8 mouse cellular contexts compared by ENCODE assay signal in genomic region chr8:92364776-92365240, GRCm38 (mm10). TPM values are rescaled to one million over a fixed set of nuclear protein-coding genes. Genes with fewer than 3 reads are reported as not detected.
A peak's percentile ranks its signal among the peaks of the same experiment; 100 is the strongest.
DNase-seq lines count a peak whose midpoint lies in the region; ATAC-seq and TF ChIP-seq lines count a peak whose summit lies in the region.
"Had no signal": no experiment of that assay in that cellular context is flagged by ENCODE, and none has a peak within 500 bp of the region (broad histone marks: within the 10 kb centered on the region; RNA-seq: fewer than 3 reads in every experiment).

No protein-coding gene starts in this region.

- peak overlapping the region; percentile 63 for H3K9ac ChIP-seq in neural tube, embryonic 11.5 days (ENCODE audit: low read length)
- peak overlapping the region; percentile 34 for H3K9ac ChIP-seq in heart, embryonic 14.5 days (ENCODE audit: low read length)
- no peak overlapping the region for H3K9ac ChIP-seq in stomach, embryonic 15.5 days

- peak overlapping the region; percentile 60 for H3K4me2 ChIP-seq in neural tube, embryonic 11.5 days (ENCODE audit: low read depth)
- H3K4me2 ChIP-seq in heart, embryonic 14.5 days (ENCODE audit: low read length) = peak overlapping the region; percentile 59
- H3K4me2 ChIP-seq in stomach, embryonic 15.5 days = peak overlapping the region; percentile 29; the same call in 1 of the 2 replicates

- no peak for ATAC-seq in neural tube, embryonic 11.5 days (ENCODE audit: insufficient read depth, low FRiP score, low TSS enrichment)
- ATAC-seq in heart, embryonic 14.5 days (ENCODE audit: insufficient number of reproducible peaks, insufficient read depth, low FRiP score, low read depth) = no peak
- ATAC-seq in stomach, embryonic 15.5 days (ENCODE audit: insufficient read depth, low FRiP score, low read depth) = no peak

- peaks cover 46% of the 10 kb centered on the region for H3K27me3 ChIP-seq in neural tube, embryonic 11.5 days (ENCODE audit: control insufficient read depth, insufficient read depth, low read length)
- H3K27me3 ChIP-seq in heart, embryonic 14.5 days (ENCODE audit: control insufficient read depth, insufficient read depth, low read length) = peaks cover 69% of the 10 kb centered on the region
- H3K27me3 ChIP-seq in stomach, embryonic 15.5 days (replicated peaks) = peaks cover 80% of the 10 kb centered on the region

- TF ChIP-seq CTCF in lung, adult 2 months (IDR thresholded peaks at IDR 0.05; ENCODE audit: insufficient read depth, low read length) = no peak
- TF ChIP-seq CTCF in left cerebral cortex, adult 2 months (IDR thresholded peaks at IDR 0.05) = no peak

- H3K9me3 ChIP-seq in neural tube, embryonic 11.5 days (ENCODE audit: control insufficient read depth, low read length) = no peaks in the 10 kb centered on the region
- no peaks in the 10 kb centered on the region for H3K9me3 ChIP-seq in heart, embryonic 14.5 days (ENCODE audit: control insufficient read depth, low read length)
- no peaks in the 10 kb centered on the region for H3K9me3 ChIP-seq in stomach, embryonic 15.5 days

- H3K27ac ChIP-seq in neural tube, embryonic 11.5 days (ENCODE audit: low read depth, low read length) = no peak overlapping the region
- H3K27ac ChIP-seq in heart, embryonic 14.5 days (replicated peaks in 1 of 2; ENCODE audit: control insufficient read depth in 1 of 2, insufficient read depth in 1 of 2, low read depth in 2 of 2, low read length in 2 of 2) = no peak overlapping the region
- H3K27ac ChIP-seq in stomach, embryonic 15.5 days = no peak overlapping the region
- H3K27ac ChIP-seq in left cerebral cortex, adult 2 months = no peak overlapping the region

- WGBS in neural tube, embryonic 11.5 days = 9% methylated on average over 20 of the region's 20 CpGs
- 29% methylated on average over 20 of the region's 20 CpGs for WGBS in heart, embryonic 14.5 days
- 21% methylated on average over 20 of the region's 20 CpGs for whole genome bisulfite sequencing in lung, adult 2 months
- WGBS in stomach, embryonic 15.5 days = 15% methylated on average over 20 of the region's 20 CpGs

- peak; percentile 44 for DNase-seq in neural tube, embryonic 11.5 days (ENCODE audit: low spot score)
- DNase-seq in neural tube, embryonic 10.5 days (ENCODE audit: extremely low spot score, low spot score) = no peak
- DNase-seq in lung, adult 2 months = no peak
- no peak for DNase-seq in left cerebral cortex, adult 2 months (ENCODE audit: extremely low spot score in 1 of 2, low spot score in 2 of 2)
- no peak for DNase-seq in layer of hippocampus, adult 11-12 months (ENCODE audit: low spot score)

- peak overlapping the region; percentile 38; the same call in 1 of the 2 replicates for H3K4me3 ChIP-seq in neural tube, embryonic 11.5 days (ENCODE audit: low read depth, low read length)
- peak overlapping the region in 1 of 2 experiments; percentile 30; a peak in 1 of 4 replicates for H3K4me3 ChIP-seq in heart, embryonic 14.5 days (ENCODE audit: control insufficient read depth in 1 of 2, insufficient read depth in 1 of 2, low read depth in 1 of 2, low read length in 2 of 2)
- peak overlapping the region; percentile 20 for H3K4me3 ChIP-seq in lung, adult 2 months (replicated peaks; ENCODE audit: extremely low read depth, low read depth, low read length)
- no peak overlapping the region for H3K4me3 ChIP-seq in stomach, embryonic 15.5 days (replicated peaks)
- no peak overlapping the region for H3K4me3 ChIP-seq in left cerebral cortex, adult 2 months
- H3K4me3 ChIP-seq: erythroblast, embryonic 14.5 days had no signal

- intact Hi-C loops in left cerebral cortex, adult 2 months (cut with DNase I) = loop anchor here (5.0 to 10.0 kb wide), 3 partner anchors 307 to 1170 kb away; partner anchors contain the start of genes Aktip and Irx6

- TF ChIP-seq POLR2A in lung, adult 2 months (IDR thresholded peaks at IDR 0.05; ENCODE audit: borderline replicate concordance, extremely low read depth, low read depth, low read length) = no peak

- peaks cover 33% of the 10 kb centered on the region for H3K4me1 ChIP-seq in neural tube, embryonic 11.5 days (ENCODE audit: control insufficient read depth, insufficient read depth, low read length)
- peaks cover 3 to 17% of the 10 kb centered on the region in 2 experiments; a peak in 3 of 4 replicates for H3K4me1 ChIP-seq in heart, embryonic 14.5 days (ENCODE audit: control insufficient read depth in 2 of 2, insufficient read depth in 2 of 2, low read length in 2 of 2)
- H3K4me1 ChIP-seq in lung, adult 2 months (ENCODE audit: control insufficient read depth, insufficient read depth, low read length) = no peaks in the 10 kb centered on the region; the same call in 1 of the 2 replicates
- peaks cover 20% of the 10 kb centered on the region for H3K4me1 ChIP-seq in stomach, embryonic 15.5 days

- H3K36me3 ChIP-seq in neural tube, embryonic 11.5 days (ENCODE audit: control insufficient read depth, insufficient read depth, low read length) = peaks cover 2% of the 10 kb centered on the region; the same call in 1 of the 2 replicates
- no peaks in the 10 kb centered on the region for H3K36me3 ChIP-seq in heart, embryonic 14.5 days (ENCODE audit: control insufficient read depth, insufficient read depth, low read length)
- H3K36me3 ChIP-seq in stomach, embryonic 15.5 days = no peaks in the 10 kb centered on the region

RNA-seq across cellular contexts. Expression of gene Irx5, which starts 7.4 kb away (rescaled TPM):
- polyA plus RNA-seq in neural tube, embryonic 11.5 days (2014; fragmentation: Nextera tagmentation; extraction: Ambion mirVana) = 19.7 and 21.2 TPM in 2 replicates
- 10.4 and 11.5 TPM in 2 replicates for polyA plus RNA-seq in heart, embryonic 14.5 days (2014; fragmentation: Nextera tagmentation; extraction: Ambion mirVana)
- 34.3 and 43.7 TPM in 2 replicates for polyA plus RNA-seq in lung, adult 2 months (2012; rRNA removed)
- 1.7 and 3.5 TPM in 2 replicates for polyA plus RNA-seq in stomach, embryonic 15.5 days (2015; fragmentation: Nextera tagmentation; extraction: Ambion mirVana)
- total RNA-seq in left cerebral cortex, adult 2 months (2021) = under 1 TPM in 1 of 2 experiments, not detected in 1; 0.14 TPM

Comparison
In these comparisons a context has a peak if more than half of its experiments do, and no peak if none do; other contexts are left out.
1. H3K4me3 ChIP-seq: peak in neural tube, embryonic 11.5 days (single experiment) and lung, adult 2 months (single experiment); none in stomach, embryonic 15.5 days (single experiment) and left cerebral cortex, adult 2 months (single experiment).
2. Peak in every context shown above with its lines, with median percentiles within 50 percentile points of each other: H3K4me2 ChIP-seq.